Mouse (Mus musculus) hindbrain, embryonic 10.5 days (tissue): Measurements from ENCODE around the gene Pknox2. TPM values are rescaled to one million over a fixed set of nuclear protein-coding genes. Genes with fewer than 3 reads are reported as not detected.
A peak's percentile ranks its signal among the peaks of the same experiment; 100 is the strongest.

ENCODE experiments used
- DNase-seq: peaks from one replicate; pipeline ENCODE4 v3.0.0-alpha.2; 2017; ENCODE audit warnings: low spot score
- H3K27ac ChIP-seq: fragments of 300-500 bp; sonication (generic); 2 replicates; pipeline ENCODE4 v1.5.1; 2016; ENCODE audit warnings: mild to moderate bottlenecking, moderate library complexity
- H3K27me3 ChIP-seq: fragments of 300-500 bp; sonication (generic); 2 replicates; pipeline ENCODE4 v1.6.1; 2016; ENCODE audit warnings: mild to moderate bottlenecking; ENCODE audit not compliant: poor library complexity, insufficient read depth, severe bottlenecking
- H3K36me3 ChIP-seq: fragments of 300-500 bp; sonication (generic); 2 replicates; pipeline ENCODE4 v1.6.1; 2016; ENCODE audit warnings: mild to moderate bottlenecking, moderate library complexity
- H3K4me1 ChIP-seq: fragments of 300-500 bp; sonication (generic); replicated peaks from 2 replicates; pipeline ENCODE4 v1.6.1; 2016; ENCODE audit warnings: mild to moderate bottlenecking
- H3K4me3 ChIP-seq: fragments of 300-500 bp; sonication (generic); 2 replicates; pipeline ENCODE4 v1.5.1; 2016; ENCODE audit warnings: mild to moderate bottlenecking, moderate library complexity
- H3K9me3 ChIP-seq: fragments of 300-500 bp; sonication (generic); 2 replicates; pipeline ENCODE4 v1.6.1; 2016; ENCODE audit warnings: mild to moderate bottlenecking, moderate library complexity
- WGBS: fragments of 180-500 bp; shearing (Covaris S2); methylation state at CpG from one replicate; pipeline ENCODE4 v1.1.7; 2016; 5-methylcytosine and 5-hydroxymethylcytosine counted together
- polyA plus RNA-seq: library from polyadenylated mRNA; unstranded; fragments of >200 nt; fragmentation: Nextera tagmentation; extraction: Ambion mirVana; gene quantifications from 2 replicates; pipeline ENCODE4 v1.2.1, GENCODE M21; 2016

The Pknox2 gene
- polyA plus RNA-seq, 1 experiment from 2014 or later = 35.0 TPM

DNA sequence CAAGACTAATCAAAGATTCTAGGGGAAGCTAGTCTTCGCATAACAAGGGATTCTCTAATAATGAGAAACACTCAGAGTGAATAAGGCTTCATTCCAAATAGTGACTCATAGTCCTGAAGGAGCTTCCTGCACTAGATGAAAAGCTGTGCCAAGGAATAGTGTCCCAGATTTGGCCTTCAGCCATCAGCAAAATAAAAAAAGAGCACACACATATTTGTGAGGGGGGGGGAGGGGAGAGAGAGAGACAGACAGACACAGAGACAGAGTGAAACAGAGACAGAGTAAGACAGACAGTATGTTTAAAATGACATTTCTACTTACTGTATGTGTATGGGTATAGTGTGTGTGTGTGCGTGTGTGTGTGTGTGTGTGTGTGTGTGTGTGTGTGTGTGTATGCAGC is 61.8 kb downstream of the Pknox2 start:
- Histone ChIP-seq H3K4me3 (no peak overlapping the region), H3K27ac (no peak overlapping the region), H3K36me3 (peaks cover 27% of the 10 kb centered on the region), H3K4me1 (peaks cover 30% of the 10 kb centered on the region), H3K27me3 (no peaks in the 10 kb centered on the region), H3K9me3 (no peaks in the 10 kb centered on the region)
- WGBS = 84% methylated on average over 2 of the region's 2 CpGs
- DNase-seq = no peak

- no peak for DNase-seq
- WGBS = 94% methylated on average over 10 of the region's 10 CpGs
- Histone ChIP-seq H3K27me3 (no peaks in the 10 kb centered on the region), H3K27ac (no peak overlapping the region), H3K36me3 (peaks cover 38% of the 10 kb centered on the region), H3K4me3 (no peak overlapping the region), H3K9me3 (no peaks in the 10 kb centered on the region), H3K4me1 (peaks cover 20% of the 10 kb centered on the region)
Measured at GRCm38 (mm10) chr9:37082246-37082645, 65.0 kb downstream of the Pknox2 start.

- no peaks in the 10 kb centered on the region for H3K27me3 ChIP-seq
- H3K4me3 ChIP-seq = no peak overlapping the region
- no peak for DNase-seq
- no peak overlapping the region for H3K27ac ChIP-seq
- H3K9me3 ChIP-seq = no peaks in the 10 kb centered on the region
- 93% methylated on average over 6 of the region's 6 CpGs for WGBS
- peaks cover 38% of the 10 kb centered on the region for H3K36me3 ChIP-seq
- H3K4me1 ChIP-seq = peaks cover 23% of the 10 kb centered on the region
Measured at GRCm38 (mm10) chr9:37080309-37080708, 66.9 kb downstream of the Pknox2 start.

DNA sequence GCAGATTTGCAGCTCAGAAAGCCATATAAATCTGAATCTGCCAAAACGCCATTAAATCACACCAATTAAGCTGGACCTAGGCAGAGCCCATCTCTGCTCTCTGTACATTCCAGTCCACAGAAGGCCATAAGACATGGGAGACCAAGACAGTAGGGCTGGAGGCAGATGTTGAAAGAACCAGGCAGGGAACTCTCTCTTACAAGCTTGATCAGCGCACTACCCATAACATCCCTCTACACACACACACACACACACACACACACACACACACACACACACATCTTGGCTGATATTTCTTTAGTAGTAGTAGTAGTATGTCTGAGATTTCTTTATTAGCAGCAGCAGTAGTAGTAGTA is 70.2 kb downstream of the Pknox2 start:
- H3K4me1 ChIP-seq = peaks cover 40% of the 10 kb centered on the region
- peak overlapping the region; percentile 75; the same call in 1 of the 2 replicates for H3K27ac ChIP-seq
- WGBS = 54% methylated on average over 2 of the region's 2 CpGs
- no peak overlapping the region for H3K4me3 ChIP-seq
- no peaks in the 10 kb centered on the region for H3K27me3 ChIP-seq
- peaks cover 48% of the 10 kb centered on the region for H3K36me3 ChIP-seq
- no peaks in the 10 kb centered on the region for H3K9me3 ChIP-seq
- no peak for DNase-seq

- Histone ChIP-seq H3K9me3 (no peaks in the 10 kb centered on the region), H3K4me3 (peak overlapping the region; percentile 24), H3K27me3 (no peaks in the 10 kb centered on the region), H3K27ac (peak overlapping the region; percentile 75), H3K36me3 (peaks cover 46% of the 10 kb centered on the region), H3K4me1 (peaks cover 40% of the 10 kb centered on the region)
- WGBS = 5% methylated on average over 15 of the region's 15 CpGs
- no peak for DNase-seq
Measured at GRCm38 (mm10) chr9:37076386-37077062, 70.7 kb downstream of the Pknox2 start.

- 56% methylated on average over 4 of the region's 4 CpGs for whole genome bisulfite sequencing
- no peak for DNase-seq
- Histone ChIP-seq H3K4me1 (peaks cover 45% of the 10 kb centered on the region), H3K9me3 (no peaks in the 10 kb centered on the region), H3K4me3 (no peak overlapping the region), H3K27me3 (no peaks in the 10 kb centered on the region), H3K36me3 (peaks cover 40% of the 10 kb centered on the region), H3K27ac (no peak overlapping the region)
Measured at GRCm38 (mm10) chr9:37075903-37076302, 71.3 kb downstream of the Pknox2 start.

DNA sequence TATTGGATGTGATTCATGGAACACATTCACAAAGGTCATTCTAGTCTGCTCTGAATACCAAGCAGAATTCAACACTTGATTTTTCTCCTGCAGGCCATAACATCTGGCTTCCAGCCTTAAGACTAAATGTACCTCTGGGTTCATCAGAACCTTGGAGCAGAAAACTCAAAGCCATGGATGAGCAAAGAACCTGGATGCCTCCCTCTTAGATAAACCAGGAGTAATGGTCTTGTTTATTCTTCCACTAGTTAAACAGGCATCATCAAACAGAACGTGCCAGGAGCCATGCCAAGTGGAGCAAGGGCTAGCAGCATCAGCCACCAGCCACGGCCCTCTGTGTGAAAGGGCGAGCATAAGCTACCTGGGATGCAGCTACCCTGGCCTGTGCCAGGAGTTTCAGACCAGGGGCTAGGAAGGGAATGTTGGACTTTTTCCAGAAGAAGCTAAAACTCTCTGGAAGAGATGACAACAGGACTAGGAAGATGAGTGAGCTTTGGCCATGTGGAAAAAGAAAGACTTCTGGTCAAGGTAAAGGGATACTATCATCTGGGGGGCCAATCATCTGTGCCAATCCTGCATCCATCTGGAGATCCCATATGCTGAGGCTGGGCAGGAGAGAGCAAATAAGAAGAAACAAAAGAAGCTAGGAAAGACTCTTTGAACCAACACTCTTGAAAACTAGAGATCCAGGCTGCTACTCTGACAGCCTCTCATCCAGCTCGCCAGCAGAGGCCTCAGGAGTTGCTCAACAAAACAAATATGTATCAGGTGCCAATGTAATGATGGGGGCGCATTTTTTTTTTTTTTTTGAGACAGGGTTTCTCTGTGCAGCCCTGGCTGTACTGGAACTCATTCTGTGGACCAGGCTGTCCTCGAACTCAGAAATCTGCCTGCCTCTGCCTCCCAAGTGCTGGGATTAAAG is 77.6 kb downstream of the Pknox2 start:
- Histone ChIP-seq H3K27me3 (no peaks in the 10 kb centered on the region), H3K36me3 (peaks cover 21% of the 10 kb centered on the region), H3K27ac (no peak overlapping the region), H3K4me1 (peaks cover 55% of the 10 kb centered on the region), H3K9me3 (no peaks in the 10 kb centered on the region), H3K4me3 (no peak overlapping the region)
- DNase-seq = no peak
- WGBS = 90% methylated on average over 6 of the region's 6 CpGs

DNA sequence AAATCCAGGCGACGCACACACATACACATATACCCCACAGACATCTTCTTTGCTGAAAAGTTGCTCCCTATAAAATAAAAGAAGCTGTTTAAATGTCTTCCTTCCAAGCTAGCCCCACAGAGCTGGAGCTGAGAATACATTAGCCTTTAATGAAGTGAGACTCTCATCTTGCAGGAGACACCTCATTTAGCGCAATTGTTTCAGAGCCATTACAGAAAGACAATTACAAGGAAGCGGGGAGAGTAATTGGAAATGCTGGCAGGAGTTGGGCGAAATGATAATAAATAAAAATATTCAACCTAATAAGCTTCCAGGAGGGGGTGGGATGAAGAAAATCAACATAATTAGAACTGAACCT is 79.8 kb downstream of the Pknox2 start:
- DNase-seq = no peak
- Histone ChIP-seq H3K27me3 (no peaks in the 10 kb centered on the region), H3K9me3 (no peaks in the 10 kb centered on the region), H3K27ac (no peak overlapping the region), H3K4me1 (peaks cover 49% of the 10 kb centered on the region), H3K4me3 (no peak overlapping the region), H3K36me3 (peaks cover 7% of the 10 kb centered on the region)
- 83% methylated on average over 5 of the region's 5 CpGs for WGBS

DNA sequence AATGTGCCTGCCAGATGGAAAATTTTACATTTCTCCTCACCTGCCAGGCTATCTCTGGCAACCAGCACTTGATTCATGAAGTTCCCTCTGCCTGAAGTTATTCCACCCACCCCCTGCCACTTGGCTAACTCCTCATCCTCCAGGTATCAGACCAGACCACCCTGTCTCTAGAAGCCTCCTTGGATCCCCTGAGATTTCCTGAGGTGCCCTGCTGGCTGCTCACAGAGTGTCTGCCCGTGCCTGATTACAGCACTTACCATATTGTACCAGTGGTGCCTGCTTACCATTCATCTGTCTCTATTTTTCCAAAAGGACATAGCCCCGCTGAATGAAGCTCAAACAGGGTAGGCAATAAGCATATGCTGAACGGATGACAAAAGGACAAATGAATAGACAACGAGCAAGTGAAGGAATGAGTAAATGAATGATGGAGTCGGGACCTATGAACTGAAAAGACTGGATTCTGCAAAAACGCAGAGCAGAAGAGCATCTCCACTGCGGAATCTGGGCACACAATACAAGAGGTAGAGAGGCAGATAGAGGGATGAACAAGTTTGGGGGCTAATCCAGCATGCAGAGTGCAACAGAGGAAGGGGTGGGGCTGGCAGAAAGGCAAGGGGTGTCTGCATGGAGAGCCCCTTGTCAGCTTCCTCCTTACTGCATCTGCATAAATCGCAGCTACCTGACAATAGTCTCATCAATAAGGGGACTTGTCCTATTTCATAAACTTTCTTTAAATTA is 80.3 kb downstream of the Pknox2 start:
- H3K27ac ChIP-seq = 0 out of 2 replicates have a peak overlapping the region, but pooled peaks have one; percentile 6
- WGBS = 74% methylated on average over 8 of the region's 8 CpGs
- H3K27me3 ChIP-seq = no peaks in the 10 kb centered on the region
- H3K9me3 ChIP-seq = no peaks in the 10 kb centered on the region
- peaks cover 46% of the 10 kb centered on the region for H3K4me1 ChIP-seq
- H3K36me3 ChIP-seq = peaks cover 2% of the 10 kb centered on the region; the same call in 1 of the 2 replicates
- no peak for DNase-seq
- H3K4me3 ChIP-seq = no peak overlapping the region

- H3K36me3 ChIP-seq = no peaks in the 10 kb centered on the region
- no peaks in the 10 kb centered on the region for H3K9me3 ChIP-seq
- H3K4me1 ChIP-seq = peaks cover 45% of the 10 kb centered on the region
- H3K27ac ChIP-seq = no peak overlapping the region
- no peaks in the 10 kb centered on the region for H3K27me3 ChIP-seq
- DNase-seq = no peak
- WGBS = 64% methylated on average over 2 of the region's 2 CpGs
- no peak overlapping the region for H3K4me3 ChIP-seq
Measured at GRCm38 (mm10) chr9:37061627-37062026, 85.6 kb downstream of the Pknox2 start.

GRCm38 (mm10) chr9:37054703-37055102 is 92.5 kb downstream of the Pknox2 start:
- no peak for DNase-seq
- 16% methylated on average over 5 of the region's 5 CpGs for WGBS
- Histone ChIP-seq H3K4me1 (peaks cover 67% of the 10 kb centered on the region), H3K9me3 (no peaks in the 10 kb centered on the region), H3K27me3 (no peaks in the 10 kb centered on the region), H3K27ac (peak overlapping the region; percentile 91), H3K4me3 (peak overlapping the region; percentile 40), H3K36me3 (peaks cover 9% of the 10 kb centered on the region; the same call in 1 of the 2 replicates)

DNA sequence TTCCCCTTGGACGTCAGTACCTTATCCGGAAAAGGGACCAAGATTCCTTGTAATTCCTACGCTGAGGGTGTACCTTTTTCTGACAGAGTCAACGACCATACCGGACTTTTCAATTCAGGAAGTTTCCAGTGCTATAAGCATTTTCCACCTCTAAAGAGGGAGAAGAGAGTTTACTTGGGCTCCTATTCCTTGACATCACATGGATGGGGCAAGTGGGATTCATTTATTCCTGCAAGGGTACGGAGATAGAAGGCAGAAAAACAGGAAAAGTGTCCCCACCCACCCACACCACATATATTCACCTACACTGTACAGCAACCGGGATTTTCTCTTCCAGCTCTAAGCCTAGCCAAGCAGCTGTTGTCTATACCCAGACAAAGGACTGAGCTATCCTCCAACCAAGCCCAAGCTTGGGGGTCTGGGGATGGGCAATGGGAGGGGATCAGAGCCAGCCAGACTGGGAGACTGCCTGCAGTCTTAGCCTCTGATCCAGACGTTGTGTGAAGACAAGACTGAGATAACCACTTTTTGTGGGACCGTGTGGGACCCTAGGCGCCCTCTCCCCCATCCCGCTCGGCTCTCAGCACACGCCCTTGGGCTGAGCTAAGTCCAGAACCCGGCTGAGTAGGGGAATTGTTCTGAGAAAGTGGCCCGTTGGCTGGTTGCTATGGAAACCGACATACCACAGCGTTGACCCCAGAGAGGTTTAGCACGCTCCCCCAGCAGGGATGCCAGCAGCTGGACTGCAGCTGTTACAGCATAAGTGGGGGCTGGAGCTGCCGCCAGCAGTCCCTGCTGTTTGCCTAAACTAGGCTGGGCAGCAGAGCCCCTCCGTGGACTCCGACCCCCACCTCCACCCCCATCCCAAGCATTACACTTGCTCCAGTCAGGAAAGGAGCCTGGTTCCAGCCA is 93.3 kb downstream of the Pknox2 start:
- 11% methylated on average over 21 of the region's 21 CpGs for WGBS
- no peaks in the 10 kb centered on the region for H3K27me3 ChIP-seq
- DNase-seq = peak; percentile 92
- peak overlapping the region; percentile 40 for H3K4me3 ChIP-seq
- H3K27ac ChIP-seq = peak overlapping the region; percentile 91
- peaks cover 75% of the 10 kb centered on the region for H3K4me1 ChIP-seq
- H3K36me3 ChIP-seq = peaks cover 9% of the 10 kb centered on the region; the same call in 1 of the 2 replicates
- H3K9me3 ChIP-seq = no peaks in the 10 kb centered on the region
